Mouse (Mus musculus) hindbrain, embryonic 13.5 days (tissue): ENCODE measurements at regions not wholly inside any gene's neighbourhood (a gene's known extent, or its start where the extent isn't known, plus 50 kb on each side); places are given as distances from the start of the nearest gene placed in this dataset.

Experiments
- ATAC-seq: fragments of 200-750 bp; cut with Nextera tagmentation; 2 replicates; pipeline ENCODE4 v1.8.0; 2017; ENCODE audit warnings: moderate TSS enrichment; ENCODE audit not compliant: low FRiP score
- H3K27ac ChIP-seq: fragments of 300-500 bp; sonication (generic); 2 replicates; pipeline ENCODE4 v1.5.1; 2015; ENCODE audit warnings: inconsistent platforms, mild to moderate bottlenecking, moderate library complexity
- H3K27me3 ChIP-seq: fragments of 300-500 bp; sonication (generic); 2 replicates; pipeline ENCODE4 v1.6.1; 2015; ENCODE audit warnings: mild to moderate bottlenecking, inconsistent platforms
- H3K36me3 ChIP-seq: fragments of 300-500 bp; sonication (generic); 2 replicates; pipeline ENCODE4 v1.6.1; 2015; ENCODE audit warnings: mild to moderate bottlenecking, inconsistent platforms
- H3K4me1 ChIP-seq: fragments of 300-500 bp; sonication (generic); replicated peaks from 2 replicates; pipeline ENCODE4 v1.6.1; 2015; ENCODE audit warnings: inconsistent platforms
- H3K4me2 ChIP-seq: fragments of 300-500 bp; sonication (generic); 2 replicates; pipeline ENCODE4 v1.6.1; 2015; ENCODE audit warnings: inconsistent platforms, mild to moderate bottlenecking, moderate library complexity
- H3K4me3 ChIP-seq: fragments of 300-500 bp; sonication (generic); 2 replicates; pipeline ENCODE4 v1.5.1; 2015; ENCODE audit warnings: mild to moderate bottlenecking, inconsistent platforms
- H3K9ac ChIP-seq: fragments of 300-500 bp; sonication (generic); 2 replicates; pipeline ENCODE4 v1.6.1; 2015; ENCODE audit warnings: mild to moderate bottlenecking, inconsistent platforms
- H3K9me3 ChIP-seq: fragments of 300-500 bp; sonication (generic); 2 replicates; pipeline ENCODE4 v1.6.1; 2016; ENCODE audit warnings: inconsistent platforms
- WGBS: fragments of 180-500 bp; shearing (Covaris S2); methylation state at CpG from one replicate; pipeline ENCODE4 v1.1.7; 2015; 5-methylcytosine and 5-hydroxymethylcytosine counted together

DNA sequence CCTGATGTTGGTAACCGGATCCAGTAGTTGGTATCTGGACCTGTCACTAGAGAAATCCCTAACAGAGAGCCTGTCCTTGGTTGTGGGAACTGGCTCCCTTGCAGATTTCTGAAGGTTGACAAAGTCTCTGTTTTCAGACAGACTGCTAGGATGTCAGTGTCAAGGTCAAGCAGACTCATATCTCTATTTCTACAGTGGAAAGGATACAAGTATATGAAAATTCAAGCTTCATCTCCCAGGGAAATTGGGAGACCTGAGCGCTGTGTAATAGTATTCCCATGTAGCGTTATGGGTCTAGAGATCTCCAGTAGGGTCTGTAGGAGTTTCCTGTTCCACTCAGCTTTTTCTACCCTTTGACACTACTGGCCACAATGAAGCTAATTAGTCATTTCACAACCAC lies 287.4 kb upstream of the Pkdcc start:
- 0 out of 2 replicates have a peak, but pooled peaks cover 3% of the 10 kb centered on the region for H3K4me1 ChIP-seq
- ATAC-seq = no peak

GRCm38 (mm10) chr17:82929511-82929910 lies 285.6 kb upstream of the Pkdcc start:
- Histone ChIP-seq H3K9ac (no peak overlapping the region), H3K27ac (no peak overlapping the region), H3K4me1 (0 out of 2 replicates have a peak, but pooled peaks cover 3% of the 10 kb centered on the region), H3K4me3 (no peak overlapping the region), H3K9me3 (no peaks in the 10 kb centered on the region), H3K36me3 (no peaks in the 10 kb centered on the region), H3K27me3 (no peaks in the 10 kb centered on the region), H3K4me2 (no peak overlapping the region)
- 26% methylated on average over 3 of the region's 3 CpGs for WGBS
- ATAC-seq = peak; percentile 57; the same call in 1 of the 2 replicates

More for the DNA sequence above, 287.4 kb upstream of the Pkdcc start:
- WGBS = 94% methylated on average over 3 of the region's 3 CpGs
- Histone ChIP-seq H3K9me3 (no peaks in the 10 kb centered on the region), H3K27ac (no peak overlapping the region), H3K36me3 (no peaks in the 10 kb centered on the region), H3K4me3 (no peak overlapping the region), H3K9ac (no peak overlapping the region), H3K27me3 (no peaks in the 10 kb centered on the region), H3K4me2 (no peak overlapping the region)

GRCm38 (mm10) chr17:82930738-82931137 lies 284.4 kb upstream of the Pkdcc start:
- 75% methylated on average over 1 of the region's 1 CpGs for WGBS

GRCm38 (mm10) chr17:82931476-82931875 lies 283.6 kb upstream of the Pkdcc start:
- no peak overlapping the region for H3K27ac ChIP-seq
- WGBS = 91% methylated on average over 4 of the region's 4 CpGs
- no peaks in the 10 kb centered on the region for H3K36me3 ChIP-seq
- no peak for ATAC-seq
- H3K27me3 ChIP-seq = no peaks in the 10 kb centered on the region
- H3K9ac ChIP-seq = no peak overlapping the region
- H3K4me3 ChIP-seq = no peak overlapping the region
- no peaks in the 10 kb centered on the region for H3K9me3 ChIP-seq
- H3K4me2 ChIP-seq = no peak overlapping the region
- 0 out of 2 replicates have a peak, but pooled peaks cover 3% of the 10 kb centered on the region for H3K4me1 ChIP-seq

More at GRCm38 (mm10) chr17:82930738-82931137, 284.4 kb upstream of the Pkdcc start:
- Histone ChIP-seq H3K4me2 (no peak overlapping the region), H3K4me1 (0 out of 2 replicates have a peak, but pooled peaks cover 3% of the 10 kb centered on the region), H3K27ac (no peak overlapping the region), H3K4me3 (no peak overlapping the region), H3K9me3 (no peaks in the 10 kb centered on the region), H3K9ac (no peak overlapping the region), H3K27me3 (no peaks in the 10 kb centered on the region), H3K36me3 (no peaks in the 10 kb centered on the region)
- ATAC-seq = no peak

- no peaks in the 10 kb centered on the region for H3K4me1 ChIP-seq
- no peaks in the 10 kb centered on the region for H3K9me3 ChIP-seq
- no peak overlapping the region for H3K4me2 ChIP-seq
- no peak overlapping the region for H3K4me3 ChIP-seq
- H3K36me3 ChIP-seq = no peaks in the 10 kb centered on the region
- no peak overlapping the region for H3K9ac ChIP-seq
- WGBS = 77% methylated on average over 3 of the region's 3 CpGs
- ATAC-seq = no peak
- H3K27ac ChIP-seq = no peak overlapping the region
- no peaks in the 10 kb centered on the region for H3K27me3 ChIP-seq
Measured at GRCm38 (mm10) chr17:82936836-82937235, 278.3 kb upstream of the Pkdcc start.

- Histone ChIP-seq H3K9me3 (no peaks in the 10 kb centered on the region), H3K36me3 (no peaks in the 10 kb centered on the region), H3K27me3 (no peaks in the 10 kb centered on the region; the same call in 1 of the 2 replicates), H3K4me1 (no peaks in the 10 kb centered on the region), H3K4me3 (no peak overlapping the region), H3K27ac (no peak overlapping the region), H3K4me2 (no peak overlapping the region), H3K9ac (no peak overlapping the region)
- WGBS = 64% methylated on average over 4 of the region's 4 CpGs
- ATAC-seq = no peak
Measured at GRCm38 (mm10) chr17:82946083-82946482, 269.0 kb upstream of the Pkdcc start.

DNA sequence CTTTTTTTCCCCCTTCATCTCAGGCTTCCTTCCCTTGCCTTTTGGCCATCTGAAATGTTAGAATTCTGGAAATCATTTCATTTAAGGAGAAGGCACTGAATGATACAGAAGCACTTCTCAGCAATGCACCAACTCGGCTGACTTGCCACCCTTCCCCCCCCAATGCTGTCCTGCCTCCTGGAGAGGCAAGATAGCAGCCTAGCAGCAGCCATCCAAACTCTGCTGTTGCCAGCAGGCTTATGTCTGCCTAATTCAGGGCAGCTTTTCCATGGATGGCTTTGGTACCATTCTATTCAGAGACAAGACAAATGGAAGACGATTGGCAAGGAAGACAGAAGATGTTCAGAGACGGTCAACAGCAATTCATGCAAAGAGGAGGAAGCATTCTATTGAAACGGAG lies 265.3 kb upstream of the Pkdcc start:
- Histone ChIP-seq H3K4me1 (no peaks in the 10 kb centered on the region), H3K4me2 (no peak overlapping the region), H3K4me3 (no peak overlapping the region), H3K27ac (no peak overlapping the region), H3K9me3 (no peaks in the 10 kb centered on the region), H3K27me3 (no peaks in the 10 kb centered on the region; the same call in 1 of the 2 replicates), H3K36me3 (no peaks in the 10 kb centered on the region), H3K9ac (no peak overlapping the region)
- no peak for ATAC-seq
- 34% methylated on average over 4 of the region's 4 CpGs for WGBS

- Histone ChIP-seq H3K27ac (no peak overlapping the region), H3K36me3 (no peaks in the 10 kb centered on the region), H3K9me3 (no peaks in the 10 kb centered on the region), H3K27me3 (no peaks in the 10 kb centered on the region; the same call in 1 of the 2 replicates), H3K4me1 (no peaks in the 10 kb centered on the region), H3K4me2 (no peak overlapping the region), H3K4me3 (no peak overlapping the region), H3K9ac (no peak overlapping the region)
- ATAC-seq = no peak
- 73% methylated on average over 14 of the region's 14 CpGs for WGBS
Measured at GRCm38 (mm10) chr17:82950268-82950667, 264.8 kb upstream of the Pkdcc start.

DNA sequence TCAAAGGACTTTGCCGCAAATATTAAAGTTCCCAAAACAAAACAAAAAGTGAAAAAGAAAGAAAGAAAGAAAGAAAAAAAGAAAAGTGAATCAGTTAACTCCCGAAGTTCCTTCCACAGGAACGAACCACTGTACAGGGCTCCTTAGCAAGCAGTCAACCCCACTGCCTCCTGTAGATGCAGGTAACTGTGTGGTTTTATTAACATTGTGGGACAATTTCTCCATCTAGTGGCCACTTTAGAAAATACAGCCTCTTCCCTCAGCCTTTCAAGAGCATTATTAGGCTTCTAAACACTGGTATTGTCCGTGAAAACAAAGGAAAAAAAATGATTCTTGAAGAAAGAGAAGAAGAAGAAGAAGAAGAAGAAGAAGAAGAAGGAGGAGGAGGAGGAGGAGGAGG lies 257.7 kb upstream of the Pkdcc start:
- Histone ChIP-seq H3K4me1 (no peaks in the 10 kb centered on the region), H3K9me3 (no peaks in the 10 kb centered on the region), H3K4me2 (no peak overlapping the region), H3K4me3 (no peak overlapping the region), H3K36me3 (no peaks in the 10 kb centered on the region), H3K27me3 (peaks cover 4% of the 10 kb centered on the region; the same call in 1 of the 2 replicates), H3K9ac (no peak overlapping the region), H3K27ac (no peak overlapping the region)
- WGBS = 34% methylated on average over 4 of the region's 4 CpGs
- 0 out of 2 replicates have a peak, but pooled peaks have one; percentile 65 for ATAC-seq

DNA sequence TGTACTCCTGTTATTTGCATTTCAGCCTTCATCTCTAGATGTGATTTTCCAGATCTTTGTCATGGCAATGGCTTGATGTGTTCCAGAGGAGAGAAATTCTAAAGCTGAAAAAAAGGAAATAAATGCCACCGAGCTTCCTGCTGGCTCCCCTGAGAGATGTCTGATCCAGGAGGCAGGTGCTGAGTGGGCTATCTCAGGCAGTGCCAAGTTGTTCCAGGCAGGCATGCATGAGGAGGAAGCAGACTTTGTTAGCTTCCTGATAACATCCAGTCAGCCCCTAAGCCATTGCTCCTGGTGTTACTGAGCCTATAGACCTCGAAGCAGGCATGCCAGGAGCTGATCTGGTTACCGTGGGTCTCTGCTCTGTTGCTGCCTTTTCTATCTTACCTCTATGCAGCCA lies 251.7 kb upstream of the Pkdcc start:
- no peak for ATAC-seq
- H3K9me3 ChIP-seq = 0 out of 2 replicates have a peak, but pooled peaks cover 5% of the 10 kb centered on the region
- H3K4me2 ChIP-seq = no peak overlapping the region
- H3K36me3 ChIP-seq = no peaks in the 10 kb centered on the region
- no peaks in the 10 kb centered on the region for H3K4me1 ChIP-seq
- H3K4me3 ChIP-seq = no peak overlapping the region
- no peak overlapping the region for H3K9ac ChIP-seq
- H3K27me3 ChIP-seq = peaks cover 3% of the 10 kb centered on the region; the same call in 1 of the 2 replicates
- WGBS = 80% methylated on average over 3 of the region's 3 CpGs
- H3K27ac ChIP-seq = no peak overlapping the region

- Histone ChIP-seq H3K4me1 (0 out of 2 replicates have a peak, but pooled peaks cover 2% of the 10 kb centered on the region), H3K9me3 (no peaks in the 10 kb centered on the region), H3K4me2 (no peak overlapping the region), H3K27ac (no peak overlapping the region), H3K4me3 (no peak overlapping the region), H3K27me3 (no peaks in the 10 kb centered on the region), H3K36me3 (no peaks in the 10 kb centered on the region), H3K9ac (no peak overlapping the region)
- WGBS = 71% methylated on average over 10 of the region's 10 CpGs
- ATAC-seq = no peak
Measured at GRCm38 (mm10) chr17:82999710-83000109, 215.4 kb upstream of the Pkdcc start.

DNA sequence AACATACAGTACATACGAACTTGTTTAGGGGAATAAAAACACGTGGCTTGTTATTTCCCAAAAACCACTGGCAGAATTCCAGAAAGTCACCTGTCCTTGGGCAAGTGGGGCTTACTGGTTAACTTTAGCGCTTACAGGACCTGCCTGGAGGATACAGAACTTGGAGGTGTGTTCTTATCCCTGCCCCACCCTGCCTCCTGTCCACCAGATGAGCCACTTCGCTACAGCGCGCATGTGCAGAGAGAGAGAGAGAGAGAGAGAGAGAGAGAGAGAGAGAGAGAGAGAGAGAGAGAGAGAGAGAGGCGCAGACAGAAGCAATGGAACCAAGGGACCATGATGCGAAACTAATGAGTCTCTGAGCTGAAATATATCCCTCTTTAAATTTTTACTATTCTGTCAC lies 214.7 kb upstream of the Pkdcc start:
- no peak for ATAC-seq
- Histone ChIP-seq H3K27ac (no peak overlapping the region), H3K27me3 (no peaks in the 10 kb centered on the region), H3K4me1 (0 out of 2 replicates have a peak, but pooled peaks cover 2% of the 10 kb centered on the region), H3K9me3 (no peaks in the 10 kb centered on the region), H3K36me3 (no peaks in the 10 kb centered on the region), H3K4me3 (no peak overlapping the region), H3K9ac (no peak overlapping the region), H3K4me2 (no peak overlapping the region)
- 75% methylated on average over 8 of the region's 8 CpGs for WGBS

DNA sequence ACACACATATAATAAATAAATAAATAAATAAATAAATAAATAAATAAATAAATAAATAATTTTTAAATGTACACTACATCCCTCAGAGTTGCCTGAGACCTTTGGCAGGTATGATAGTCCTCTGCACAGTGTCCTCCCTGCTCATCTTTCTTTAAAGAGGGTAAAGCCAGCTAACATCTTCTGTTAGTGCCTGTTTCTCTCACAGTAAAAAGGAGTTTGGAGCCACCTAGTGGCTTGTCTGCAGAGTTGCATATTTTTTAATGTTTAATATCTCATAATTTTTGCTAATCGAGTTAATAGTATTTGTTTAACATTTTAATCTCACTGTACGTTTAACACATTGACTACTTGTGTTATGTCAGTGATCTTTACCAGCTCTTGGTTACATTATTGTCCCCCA lies 213.5 kb upstream of the Pkdcc start:
- Histone ChIP-seq H3K27ac (no peak overlapping the region), H3K4me2 (no peak overlapping the region), H3K27me3 (no peaks in the 10 kb centered on the region), H3K4me3 (no peak overlapping the region), H3K9ac (no peak overlapping the region), H3K4me1 (0 out of 2 replicates have a peak, but pooled peaks cover 2% of the 10 kb centered on the region), H3K36me3 (no peaks in the 10 kb centered on the region), H3K9me3 (no peaks in the 10 kb centered on the region)
- WGBS = 9% methylated on average over 2 of the region's 2 CpGs
- peak; percentile 69; the same call in 1 of the 2 replicates for ATAC-seq
